Mouse (Mus musculus): ENCODE data around the gene Abcf1. TPM values are rescaled to one million over a fixed set of nuclear protein-coding genes. Genes with fewer than 3 reads are reported as not detected.

Abcf1 gene
- polyA plus RNA-seq, 1 experiment from 2014 or later, result 117 TPM

DNA sequence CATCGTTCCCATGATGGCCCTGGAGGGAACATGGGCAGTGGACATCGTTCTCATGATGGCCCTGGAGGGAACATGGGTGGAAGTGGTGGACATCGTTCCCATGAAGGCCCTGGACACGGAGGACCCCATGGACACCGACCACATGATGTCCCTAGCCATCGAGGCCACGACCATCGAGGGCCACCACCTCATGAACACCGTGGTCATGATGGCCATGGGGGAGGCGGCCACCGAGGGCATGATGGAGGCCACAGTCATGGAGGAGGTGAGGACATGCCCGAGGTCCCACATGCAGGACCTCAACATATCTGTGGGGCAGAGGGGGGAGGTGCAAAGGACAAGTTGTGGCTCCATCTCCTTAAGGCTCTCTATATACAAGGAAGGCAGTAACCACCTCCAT is 38.9 kb downstream of the Abcf1 start:
- no peaks in the 10 kb centered on the region for H3K27me3 ChIP-seq (ENCODE audit: control insufficient read depth, insufficient read depth, low read length)
- ATAC-seq (ENCODE audit: low FRiP score) (no peak), DNase-seq (ENCODE audit: low spot score) (no peak)
- no peaks in the 10 kb centered on the region for H3K9me3 ChIP-seq (ENCODE audit: control insufficient read depth, low read length)
- H3K9ac ChIP-seq (ENCODE audit: low read depth, low read length), result no peak overlapping the region
- H3K4me3 ChIP-seq (ENCODE audit: low read depth, low read length), result no peak overlapping the region
- WGBS, result 95% methylated on average over 12 of the region's 12 CpGs
- no peak overlapping the region for H3K4me2 ChIP-seq (replicated peaks; ENCODE audit: low read depth, low read length)
- H3K4me1 ChIP-seq (replicated peaks; ENCODE audit: control insufficient read depth, insufficient read depth, low read length), result no peaks in the 10 kb centered on the region
- H3K27ac ChIP-seq (ENCODE audit: low read depth, low read length), result no peak overlapping the region
- peaks cover 23% of the 10 kb centered on the region for H3K36me3 ChIP-seq (ENCODE audit: control insufficient read depth, insufficient read depth, low read length)

DNA sequence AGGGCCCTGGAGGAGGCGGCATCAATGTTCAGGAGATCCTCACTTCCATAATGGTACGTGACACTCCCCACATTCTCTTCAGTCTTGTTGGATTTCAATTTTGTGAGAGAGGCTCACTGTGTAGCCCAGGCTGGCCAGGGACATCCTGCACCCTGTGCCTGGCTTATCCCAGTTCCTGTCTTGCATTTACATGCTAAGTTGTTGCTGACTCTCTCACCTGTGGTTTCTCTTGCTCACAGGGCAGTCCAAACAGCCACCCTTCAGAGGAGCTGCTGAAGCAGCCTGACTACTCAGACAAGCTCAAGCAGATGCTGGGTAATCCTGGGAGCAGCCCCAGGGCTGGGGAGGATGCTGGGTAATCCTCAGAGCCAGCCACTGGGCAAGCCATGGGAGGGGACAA is 40.0 kb downstream of the Abcf1 start:
- Histone ChIP-seq H3K9ac (ENCODE audit: low read depth, low read length) (no peak overlapping the region), H3K4me2 (replicated peaks; ENCODE audit: low read depth, low read length) (no peak overlapping the region), H3K27ac (ENCODE audit: low read depth, low read length) (no peak overlapping the region), H3K9me3 (ENCODE audit: control insufficient read depth, low read length) (no peaks in the 10 kb centered on the region), H3K4me3 (ENCODE audit: low read depth, low read length) (no peak overlapping the region), H3K4me1 (replicated peaks; ENCODE audit: control insufficient read depth, insufficient read depth, low read length) (no peaks in the 10 kb centered on the region), H3K27me3 (ENCODE audit: control insufficient read depth, insufficient read depth, low read length) (no peaks in the 10 kb centered on the region), H3K36me3 (ENCODE audit: control insufficient read depth, insufficient read depth, low read length) (peaks cover 27% of the 10 kb centered on the region)
- DNase-seq (ENCODE audit: low spot score), result no peak
- 91% methylated on average over 2 of the region's 2 CpGs for whole genome bisulfite sequencing
- ATAC-seq (ENCODE audit: low FRiP score), result no peak

DNA sequence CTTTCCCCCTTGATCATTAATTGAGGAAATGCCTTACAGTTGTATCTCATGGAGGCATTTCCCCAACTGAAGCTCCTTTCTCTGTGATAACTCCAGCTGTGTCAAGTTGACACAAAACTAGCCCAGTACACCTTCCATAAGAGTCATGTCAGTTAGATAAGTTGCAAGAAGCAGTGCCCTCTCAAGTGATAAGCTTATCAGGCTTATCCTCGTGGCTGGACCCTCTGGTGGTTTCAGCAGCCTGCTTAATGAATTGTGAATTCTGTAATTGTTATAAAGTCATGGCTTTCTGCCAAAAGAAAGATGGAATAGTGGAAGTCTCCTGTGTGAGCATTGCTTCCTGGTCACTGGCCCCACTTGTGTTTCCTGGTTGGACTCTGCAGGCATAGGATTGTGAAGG is 42.1 kb downstream of the Abcf1 start:
- Histone ChIP-seq H3K9ac (ENCODE audit: low read depth, low read length) (no peak overlapping the region), H3K27me3 (ENCODE audit: control insufficient read depth, insufficient read depth, low read length) (no peaks in the 10 kb centered on the region), H3K27ac (ENCODE audit: low read depth, low read length) (no peak overlapping the region), H3K36me3 (ENCODE audit: control insufficient read depth, insufficient read depth, low read length) (peaks cover 27% of the 10 kb centered on the region), H3K9me3 (ENCODE audit: control insufficient read depth, low read length) (no peaks in the 10 kb centered on the region), H3K4me3 (ENCODE audit: low read depth, low read length) (no peak overlapping the region), H3K4me1 (replicated peaks; ENCODE audit: control insufficient read depth, insufficient read depth, low read length) (no peaks in the 10 kb centered on the region), H3K4me2 (replicated peaks; ENCODE audit: low read depth, low read length) (no peak overlapping the region)
- ATAC-seq (ENCODE audit: low FRiP score), result no peak
- 87% methylated on average over 1 of the region's 1 CpGs for WGBS
- DNase-seq (ENCODE audit: low spot score), result no peak

GRCm38 (mm10) chr17:35923281-35923680 is 46.3 kb downstream of the Abcf1 start:
- peaks cover 4% of the 10 kb centered on the region for H3K4me1 ChIP-seq (replicated peaks; ENCODE audit: control insufficient read depth, insufficient read depth, low read length)
- H3K4me2 ChIP-seq (replicated peaks; ENCODE audit: low read depth, low read length), result no peak overlapping the region
- H3K4me3 ChIP-seq (ENCODE audit: low read depth, low read length), result no peak overlapping the region
- no peaks in the 10 kb centered on the region for H3K27me3 ChIP-seq (ENCODE audit: control insufficient read depth, insufficient read depth, low read length)
- no peak for DNase-seq (ENCODE audit: low spot score)
- H3K27ac ChIP-seq (ENCODE audit: low read depth, low read length), result no peak overlapping the region
- H3K9ac ChIP-seq (ENCODE audit: low read depth, low read length), result no peak overlapping the region
- H3K36me3 ChIP-seq (ENCODE audit: control insufficient read depth, insufficient read depth, low read length), result peaks cover 16% of the 10 kb centered on the region
- H3K9me3 ChIP-seq (ENCODE audit: control insufficient read depth, low read length), result no peaks in the 10 kb centered on the region
- ATAC-seq (ENCODE audit: low FRiP score), result no peak
- 93% methylated on average over 4 of the region's 4 CpGs for WGBS

DNA sequence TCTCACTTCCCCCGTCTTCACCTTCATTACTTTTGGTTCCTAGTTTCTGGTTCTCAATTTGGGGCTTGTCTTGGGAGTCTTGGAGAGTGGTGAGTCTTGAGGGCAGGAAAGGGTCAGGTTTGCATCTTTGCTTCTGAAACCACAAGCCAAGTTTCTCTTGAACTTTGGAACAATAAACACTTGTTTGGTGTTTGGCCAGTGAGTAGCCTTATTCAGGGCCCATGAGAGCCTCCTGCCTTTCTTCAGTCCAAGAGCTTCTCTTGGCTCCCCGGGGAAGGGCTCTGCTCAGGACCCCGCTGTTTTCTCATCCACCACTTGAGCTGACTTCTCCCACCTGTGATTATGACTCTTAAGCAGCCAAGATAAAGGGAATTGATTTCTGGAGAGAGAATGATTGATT is 47.0 kb downstream of the Abcf1 start:
- H3K9me3 ChIP-seq (ENCODE audit: control insufficient read depth, low read length), result no peaks in the 10 kb centered on the region
- ATAC-seq (ENCODE audit: low FRiP score) (no peak), DNase-seq (ENCODE audit: low spot score) (no peak)
- H3K9ac ChIP-seq (ENCODE audit: low read depth, low read length), result no peak overlapping the region
- H3K4me2 ChIP-seq (replicated peaks; ENCODE audit: low read depth, low read length), result no peak overlapping the region
- H3K27ac ChIP-seq (ENCODE audit: low read depth, low read length), result no peak overlapping the region
- 90% methylated on average over 3 of the region's 3 CpGs for WGBS
- H3K27me3 ChIP-seq (ENCODE audit: control insufficient read depth, insufficient read depth, low read length), result no peaks in the 10 kb centered on the region
- peaks cover 10% of the 10 kb centered on the region for H3K36me3 ChIP-seq (ENCODE audit: control insufficient read depth, insufficient read depth, low read length)
- H3K4me3 ChIP-seq (ENCODE audit: low read depth, low read length), result no peak overlapping the region
- H3K4me1 ChIP-seq (replicated peaks; ENCODE audit: control insufficient read depth, insufficient read depth, low read length), result peaks cover 4% of the 10 kb centered on the region

DNA sequence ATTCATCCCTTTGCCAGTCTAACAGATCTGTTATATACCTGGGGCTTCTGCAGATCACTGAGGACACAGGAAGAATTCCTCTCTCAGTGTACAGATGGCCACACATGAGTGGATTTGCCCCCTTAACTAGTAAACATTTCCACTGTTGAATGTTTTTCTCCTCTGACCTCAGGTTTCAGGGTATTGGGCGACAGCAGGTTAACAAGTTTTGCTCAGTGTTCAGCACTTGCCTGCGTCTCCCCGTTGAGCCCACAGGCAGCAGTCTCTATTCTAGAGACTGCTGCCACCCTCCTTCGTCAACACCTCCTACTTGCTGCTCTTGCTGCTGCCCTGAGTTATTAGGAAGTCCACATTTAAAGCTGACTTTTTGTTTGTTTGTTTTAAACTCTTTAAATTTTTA is 47.9 kb downstream of the Abcf1 start:
- no peak overlapping the region for H3K4me2 ChIP-seq (replicated peaks; ENCODE audit: low read depth, low read length)
- H3K9ac ChIP-seq (ENCODE audit: low read depth, low read length), result no peak overlapping the region
- no peaks in the 10 kb centered on the region for H3K9me3 ChIP-seq (ENCODE audit: control insufficient read depth, low read length)
- no peaks in the 10 kb centered on the region for H3K27me3 ChIP-seq (ENCODE audit: control insufficient read depth, insufficient read depth, low read length)
- no peak overlapping the region for H3K4me3 ChIP-seq (ENCODE audit: low read depth, low read length)
- ATAC-seq (ENCODE audit: low FRiP score) (no peak), DNase-seq (ENCODE audit: low spot score) (no peak)
- peaks cover 4% of the 10 kb centered on the region for H3K4me1 ChIP-seq (replicated peaks; ENCODE audit: control insufficient read depth, insufficient read depth, low read length)
- WGBS, result 89% methylated on average over 4 of the region's 4 CpGs
- no peak overlapping the region for H3K27ac ChIP-seq (ENCODE audit: low read depth, low read length)
- H3K36me3 ChIP-seq (ENCODE audit: control insufficient read depth, insufficient read depth, low read length), result peaks cover 10% of the 10 kb centered on the region

- H3K4me2 ChIP-seq (replicated peaks; ENCODE audit: low read depth, low read length), result no peak overlapping the region
- WGBS, result 80% methylated on average over 5 of the region's 5 CpGs
These were observed 48.5 kb downstream of the Abcf1 start for GRCm38 (mm10) chr17:35920862-35921562.

GRCm38 (mm10) chr17:35920384-35920783 is 49.2 kb downstream of the Abcf1 start:
- no peaks in the 10 kb centered on the region for H3K9me3 ChIP-seq (ENCODE audit: control insufficient read depth, low read length)
- H3K27ac ChIP-seq (ENCODE audit: low read depth, low read length), result peak overlapping the region; percentile 94
- WGBS, result 89% methylated on average over 1 of the region's 1 CpGs
- H3K27me3 ChIP-seq (ENCODE audit: control insufficient read depth, insufficient read depth, low read length), result no peaks in the 10 kb centered on the region
- no peak for DNase-seq (ENCODE audit: low spot score)
- H3K4me1 ChIP-seq (replicated peaks; ENCODE audit: control insufficient read depth, insufficient read depth, low read length), result peaks cover 4% of the 10 kb centered on the region
- H3K9ac ChIP-seq (ENCODE audit: low read depth, low read length), result no peak overlapping the region; the same call in 1 of the 2 replicates
- H3K36me3 ChIP-seq (ENCODE audit: control insufficient read depth, insufficient read depth, low read length), result 0 out of 2 replicates have a peak, but pooled peaks cover 4% of the 10 kb centered on the region
- H3K4me3 ChIP-seq (ENCODE audit: low read depth, low read length), result no peak overlapping the region
- peak overlapping the region; percentile 55; the same call in 1 of the 2 replicates for H3K4me2 ChIP-seq (replicated peaks; ENCODE audit: low read depth, low read length)
- no peak for ATAC-seq (ENCODE audit: low FRiP score)

More at GRCm38 (mm10) chr17:35920862-35921562, 48.5 kb downstream of the Abcf1 start:
- peaks cover 4% of the 10 kb centered on the region for H3K36me3 ChIP-seq (ENCODE audit: control insufficient read depth, insufficient read depth, low read length)
- H3K4me3 ChIP-seq (ENCODE audit: low read depth, low read length), result 0 out of 2 replicates have a peak overlapping the region, but pooled peaks have one; percentile 6
- H3K9me3 ChIP-seq (ENCODE audit: control insufficient read depth, low read length), result no peaks in the 10 kb centered on the region
- peaks cover 4% of the 10 kb centered on the region for H3K4me1 ChIP-seq (replicated peaks; ENCODE audit: control insufficient read depth, insufficient read depth, low read length)
- H3K9ac ChIP-seq (ENCODE audit: low read depth, low read length), result no peak overlapping the region
- peak overlapping the region; percentile 94 for H3K27ac ChIP-seq (ENCODE audit: low read depth, low read length)
- DNase-seq (ENCODE audit: low spot score), result peak; percentile 74
- ATAC-seq (ENCODE audit: low FRiP score), result no peak
- no peaks in the 10 kb centered on the region for H3K27me3 ChIP-seq (ENCODE audit: control insufficient read depth, insufficient read depth, low read length)

GRCm38 (mm10) chr17:35919864-35920301 is 49.7 kb downstream of the Abcf1 start:
- H3K27me3 ChIP-seq (ENCODE audit: control insufficient read depth, insufficient read depth, low read length), result no peaks in the 10 kb centered on the region
- H3K36me3 ChIP-seq (ENCODE audit: control insufficient read depth, insufficient read depth, low read length), result 0 out of 2 replicates have a peak, but pooled peaks cover under 1% of the 10 kb centered on the region
- peak overlapping the region; percentile 67; the same call in 1 of the 2 replicates for H3K4me3 ChIP-seq (ENCODE audit: low read depth, low read length)
- ATAC-seq (ENCODE audit: low FRiP score) (no peak), DNase-seq (ENCODE audit: low spot score) (peak; percentile 26)
- peak overlapping the region; percentile 76 for H3K9ac ChIP-seq (ENCODE audit: low read depth, low read length)
- H3K4me1 ChIP-seq (replicated peaks; ENCODE audit: control insufficient read depth, insufficient read depth, low read length), result peaks cover 4% of the 10 kb centered on the region
- peak overlapping the region; percentile 55; the same call in 1 of the 2 replicates for H3K4me2 ChIP-seq (replicated peaks; ENCODE audit: low read depth, low read length)
- no peaks in the 10 kb centered on the region for H3K9me3 ChIP-seq (ENCODE audit: control insufficient read depth, low read length)
- WGBS, result 59% methylated on average over 6 of the region's 6 CpGs
- peak overlapping the region; percentile 94 for H3K27ac ChIP-seq (ENCODE audit: low read depth, low read length)

Data from hindbrain, embryonic 11.5 days (tissue).